Mouse (Mus musculus): ENCODE measurements around the gene Spag5.

GRCm38 (mm10) chr11:78332676-78333075, 31.3 kb downstream of the Spag5 start:
- TF ChIP-seq CTCF (IDR thresholded peaks at IDR 0.05; ENCODE audit: low read depth) (no peak), EP300 (IDR thresholded peaks at IDR 0.05; ENCODE audit: low read depth) (no peak)

All from liver, embryonic 14.5 days (tissue).